Mouse (Mus musculus) cerebellum, adult 2 months (tissue): Measurements from ENCODE around the gene Trpm5. TPM values are rescaled to one million over a fixed set of nuclear protein-coding genes. Genes with fewer than 3 reads are reported as not detected.

Experiments used
- DNase-seq, 2 experiments: peaks; one replicate each; pipeline ENCODE4 v3.0.0; 2021
- H3K27ac ChIP-seq: fragments of 200-500 bp; 2 replicates; pipeline ENCODE4 v1.5.1; 2012; ENCODE audit warnings: low read length, control low read depth, inconsistent platforms; ENCODE audit not compliant: insufficient read depth
- H3K27me3 ChIP-seq: fragments of 200-500 bp; 2 replicates; pipeline ENCODE4 v1.6.1; 2012; ENCODE audit warnings: inconsistent platforms, mild to moderate bottlenecking, low read length, moderate library complexity; ENCODE audit not compliant: control insufficient read depth, insufficient read depth
- H3K4me1 ChIP-seq: fragments of 200-500 bp; 2 replicates; pipeline ENCODE4 v1.6.1; 2011; ENCODE audit warnings: low read length; ENCODE audit not compliant: control insufficient read depth, insufficient read depth
- H3K4me3 ChIP-seq: fragments of 200-500 bp; replicated peaks from 2 replicates; pipeline ENCODE3; 2011; ENCODE audit warnings: mild to moderate bottlenecking, low read depth, low read length, control low read depth; ENCODE audit not compliant: insufficient read depth
- CTCF ChIP-seq: fragments of 200-500 bp; IDR thresholded peaks from 2 replicates; pipeline ENCODE4 v1.5.1; 2011; ENCODE audit warnings: low read depth, mild to moderate bottlenecking, control low read depth, low read length, moderate library complexity, borderline replicate concordance; ENCODE audit not compliant: insufficient read depth
- POLR2A ChIP-seq: fragments of 200-500 bp; IDR thresholded peaks from 2 replicates; pipeline ENCODE4 v1.6.1; 2011; ENCODE audit warnings: low read length, control low read depth, borderline replicate concordance; ENCODE audit not compliant: insufficient read depth
- WGBS: fragments of 180-500 bp; shearing (Covaris S2); methylation state at CpG from one replicate; pipeline ENCODE4 v1.1.7; 2018; 5-methylcytosine and 5-hydroxymethylcytosine counted together
- polyA plus RNA-seq: library from polyadenylated mRNA; depleted of rRNA; stranded (reverse); fragments of >200 nt; gene quantifications from 2 replicates; pipeline ENCODE4 v1.2.3, GENCODE M21; 2012

Gene Trpm5
- polyA plus RNA-seq, 1 experiment, result 0.13 TPM

DNA sequence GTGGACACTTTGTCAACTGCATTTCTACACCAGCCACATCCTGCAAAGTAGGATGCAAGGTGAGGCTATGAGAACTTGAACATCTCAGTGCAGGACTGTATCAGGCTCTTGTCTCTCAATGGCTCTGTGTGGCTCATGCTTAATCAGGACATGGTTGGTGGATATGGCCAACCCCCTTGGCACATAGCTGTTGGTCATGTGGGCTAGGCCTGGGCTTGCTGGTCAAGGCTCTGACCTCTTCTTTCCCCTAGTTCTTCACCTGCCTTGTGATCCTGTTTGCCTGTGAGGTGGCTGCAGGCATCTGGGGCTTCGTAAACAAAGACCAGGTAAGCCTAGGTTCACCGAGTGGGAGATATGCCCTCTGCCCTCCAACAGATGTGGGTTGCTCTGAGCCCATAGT lies 28.8 kb downstream of the Trpm5 start:
- Histone ChIP-seq H3K27ac (no peak overlapping the region), H3K4me1 (peaks cover 28% of the 10 kb centered on the region), H3K27me3 (no peaks in the 10 kb centered on the region), H3K4me3 (no peak overlapping the region)
- no peak for TF ChIP-seq CTCF
- DNase-seq, result no peak
- WGBS, result 98% methylated on average over 2 of the region's 2 CpGs

GRCm38 (mm10) chr7:143064226-143064625 lies 30.2 kb downstream of the Trpm5 start:
- 23% methylated on average over 6 of the region's 6 CpGs for WGBS
- H3K4me1 ChIP-seq, result peaks cover 35% of the 10 kb centered on the region
- no peak overlapping the region for H3K4me3 ChIP-seq
- no peak overlapping the region for H3K27ac ChIP-seq
- DNase-seq, result peak in 1 of 2 experiments; percentile 60
- H3K27me3 ChIP-seq, result no peaks in the 10 kb centered on the region
- TF ChIP-seq POLR2A, result no peak
- TF ChIP-seq CTCF, result no peak

DNA sequence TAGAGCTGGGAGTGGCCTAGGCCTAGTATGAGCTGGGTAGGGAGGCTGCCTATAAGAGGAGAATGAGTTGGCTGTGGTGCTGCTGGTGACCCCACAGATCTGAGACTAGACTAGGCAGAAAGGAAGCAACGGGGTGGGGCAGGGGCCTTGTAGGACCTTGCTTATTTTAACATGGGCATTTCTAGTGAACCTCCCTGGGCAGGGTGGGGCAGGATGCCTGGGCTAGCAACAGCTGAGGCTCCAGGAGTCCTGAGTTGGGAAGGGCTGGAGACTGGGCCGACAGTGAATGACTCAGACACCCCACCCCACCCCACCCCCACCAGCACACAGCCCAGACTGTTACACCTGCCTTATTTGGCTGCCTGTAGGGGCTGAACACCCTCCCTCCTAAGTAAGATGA lies 31.7 kb downstream of the Trpm5 start:
- WGBS, result 52% methylated on average over 2 of the region's 2 CpGs
- Histone ChIP-seq H3K4me1 (peaks cover 43% of the 10 kb centered on the region), H3K27ac (no peak overlapping the region), H3K4me3 (no peak overlapping the region), H3K27me3 (no peaks in the 10 kb centered on the region)
- DNase-seq, result no peak
- TF ChIP-seq CTCF (no peak), POLR2A (no peak)

GRCm38 (mm10) chr7:143059202-143059870 lies 35.1 kb downstream of the Trpm5 start:
- Histone ChIP-seq H3K27ac (peak overlapping the region; percentile 2; the same call in 1 of the 2 replicates), H3K27me3 (no peaks in the 10 kb centered on the region), H3K4me3 (no peak overlapping the region), H3K4me1 (peaks cover 62% of the 10 kb centered on the region)
- DNase-seq, result peak; percentile 56 to 78
- TF ChIP-seq CTCF (no peak), POLR2A (no peak)
- WGBS, result 2% methylated on average over 5 of the region's 5 CpGs

- TF ChIP-seq POLR2A (no peak), CTCF (no peak)
- 0 out of 2 replicates have a peak overlapping the region, but pooled peaks have one; percentile 2 for H3K27ac ChIP-seq
- no peaks in the 10 kb centered on the region for H3K27me3 ChIP-seq
- H3K4me3 ChIP-seq, result no peak overlapping the region
- H3K4me1 ChIP-seq, result peaks cover 58% of the 10 kb centered on the region
- WGBS, result 68% methylated on average over 5 of the region's 5 CpGs
- no peak for DNase-seq
Observed at GRCm38 (mm10) chr7:143058221-143058697, 36.2 kb downstream of the Trpm5 start.

GRCm38 (mm10) chr7:143057667-143058220 lies 36.7 kb downstream of the Trpm5 start:
- Histone ChIP-seq H3K4me3 (no peak overlapping the region), H3K4me1 (peaks cover 58% of the 10 kb centered on the region), H3K27me3 (no peaks in the 10 kb centered on the region), H3K27ac (no peak overlapping the region)
- WGBS, result 90% methylated on average over 9 of the region's 9 CpGs
- peak in 1 of 2 experiments; percentile 10 for DNase-seq
- TF ChIP-seq CTCF (no peak), POLR2A (no peak)

- Histone ChIP-seq H3K27me3 (no peaks in the 10 kb centered on the region), H3K4me3 (no peak overlapping the region), H3K27ac (no peak overlapping the region), H3K4me1 (peaks cover 58% of the 10 kb centered on the region)
- DNase-seq, result no peak
- TF ChIP-seq CTCF, result no peak
- no peak for TF ChIP-seq POLR2A
- 66% methylated on average over 5 of the region's 5 CpGs for WGBS
Observed at GRCm38 (mm10) chr7:143057023-143057422, 37.4 kb downstream of the Trpm5 start.

GRCm38 (mm10) chr7:143055499-143056186 lies 38.8 kb downstream of the Trpm5 start:
- 52% methylated on average over 11 of the region's 11 CpGs for WGBS
- no peak overlapping the region for H3K27ac ChIP-seq
- peaks cover 48% of the 10 kb centered on the region for H3K4me1 ChIP-seq
- peak in 1 of 2 experiments; percentile 19 for DNase-seq
- no peak for TF ChIP-seq POLR2A
- no peak for TF ChIP-seq CTCF
- H3K4me3 ChIP-seq, result peak overlapping the region; percentile 26
- H3K27me3 ChIP-seq, result no peaks in the 10 kb centered on the region

DNA sequence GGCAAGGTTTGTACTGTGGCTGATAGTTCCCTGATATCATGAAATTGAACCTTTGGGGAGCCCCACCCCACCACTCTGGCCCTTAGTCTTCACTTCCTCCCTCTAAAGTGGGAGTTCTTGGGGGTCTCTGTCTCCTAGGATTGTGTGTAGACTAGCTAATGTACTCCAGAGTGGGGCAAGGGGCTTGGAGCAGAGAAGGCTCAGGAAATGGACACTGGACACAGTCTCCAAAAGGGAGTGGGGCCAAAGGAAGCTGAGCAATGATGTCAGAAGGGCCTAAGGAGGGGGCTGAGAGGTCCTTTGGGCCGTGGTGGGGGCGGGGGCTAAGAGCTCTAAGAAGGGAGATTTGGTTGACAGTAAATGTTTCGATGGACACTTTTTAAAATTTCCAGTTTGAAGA lies 39.4 kb downstream of the Trpm5 start:
- 61% methylated on average over 3 of the region's 3 CpGs for WGBS
- Histone ChIP-seq H3K4me3 (no peak overlapping the region), H3K27ac (no peak overlapping the region), H3K27me3 (no peaks in the 10 kb centered on the region), H3K4me1 (peaks cover 43% of the 10 kb centered on the region)
- no peak for DNase-seq
- TF ChIP-seq POLR2A, result no peak
- no peak for TF ChIP-seq CTCF
